Mouse (Mus musculus) liver, postnatal 0 days (tissue): ENCODE results near the gene Arhgef38.

ENCODE experiments used
- CTCF ChIP-seq: sonication (generic); IDR thresholded peaks from 2 replicates; pipeline ENCODE4 v1.5.1; 2016; ENCODE audit warnings: antibody characterized with exemption, low read depth
- EP300 ChIP-seq: IDR thresholded peaks from 2 replicates; pipeline ENCODE4 v1.6.1; 2016; ENCODE audit warnings: antibody characterized with exemption, low read depth, mild to moderate bottlenecking

GRCm38 (mm10) chr3:133218501-133218900 lies 16.2 kb downstream of the Arhgef38 start:
- TF ChIP-seq CTCF, result no peak
- TF ChIP-seq EP300, result no peak
